Mouse (Mus musculus) monocyte, adult 2 months (primary cell): ENCODE measurements around the gene Cox6b2.
A peak's percentile ranks its signal among the peaks of the same experiment; 100 is the strongest.

Source experiments
- DNase-seq, 2 experiments: peaks; one replicate each; pipeline ENCODE4 v3.0.0; 2022; ENCODE audit warnings: low spot score in 2 of 2, low read depth in 1 of 2

Cox6b2 gene

GRCm38 (mm10) chr7:4723508-4723907, 29.4 kb downstream of the Cox6b2 start:
- peak in 1 of 2 experiments; percentile 27 for DNase-seq

DNA sequence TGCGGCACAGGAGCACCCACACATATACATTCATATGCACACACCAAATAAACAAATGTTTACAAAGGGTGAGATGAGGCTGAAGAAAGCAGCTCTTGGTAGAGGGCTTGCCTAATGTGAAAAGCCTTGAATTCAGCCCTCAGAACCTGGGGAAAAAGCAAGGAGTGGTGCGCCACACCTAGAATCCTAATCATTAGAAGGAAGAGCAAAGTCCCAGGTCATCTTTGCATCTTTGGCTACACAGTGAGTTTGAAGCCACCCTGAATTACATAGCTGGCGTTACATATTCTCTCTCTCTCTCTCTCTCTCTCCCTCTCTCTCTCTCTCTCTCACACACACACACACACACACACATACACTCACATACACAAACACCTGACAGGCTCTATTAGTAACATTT, 33.6 kb downstream of the Cox6b2 start:
- DNase-seq: no peak

DNA sequence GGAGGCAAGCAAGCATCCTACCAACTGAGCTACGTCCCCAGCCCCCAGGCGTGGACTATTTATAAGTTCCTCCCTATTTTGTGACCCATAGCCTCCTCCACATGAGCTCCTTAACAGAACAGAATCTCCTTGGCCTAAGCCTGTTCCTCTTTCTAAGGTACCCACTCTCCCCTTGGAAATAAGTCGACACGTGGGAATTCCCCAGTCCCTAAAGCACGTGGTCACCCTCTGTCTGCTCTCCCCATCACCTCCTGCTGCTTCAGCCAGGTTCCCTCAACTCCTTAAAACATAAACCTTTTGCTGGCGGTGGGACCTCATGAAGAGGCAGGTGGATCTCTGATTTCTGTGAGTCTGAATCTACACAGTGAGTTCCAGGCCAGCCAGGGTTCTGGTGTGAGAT, 35.9 kb downstream of the Cox6b2 start:
- no peak for DNase-seq

GRCm38 (mm10) chr7:4712594-4712993, 40.3 kb downstream of the Cox6b2 start:
- DNase-seq: no peak

DNA sequence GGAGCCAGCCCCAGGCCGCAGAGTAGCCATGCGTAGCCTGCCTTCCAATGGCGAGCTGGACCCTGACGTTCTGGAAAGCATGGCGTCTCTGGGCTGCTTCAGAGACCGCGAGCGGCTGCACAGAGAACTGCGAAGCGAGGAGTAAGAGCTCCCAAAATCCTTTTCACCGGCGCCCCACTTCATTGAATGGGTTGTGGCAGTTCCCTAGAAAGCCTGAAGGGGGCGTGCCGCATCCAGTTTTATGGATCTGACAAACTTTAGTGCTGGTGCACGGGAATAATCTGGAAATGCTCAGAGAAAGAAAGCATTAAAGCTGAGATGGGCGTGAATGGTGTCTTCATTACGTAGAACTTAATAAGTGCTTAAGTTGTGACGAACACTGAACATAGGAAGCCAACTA, 47.8 kb downstream of the Cox6b2 start:
- DNase-seq: peak in 1 of 2 experiments; percentile 29

DNA sequence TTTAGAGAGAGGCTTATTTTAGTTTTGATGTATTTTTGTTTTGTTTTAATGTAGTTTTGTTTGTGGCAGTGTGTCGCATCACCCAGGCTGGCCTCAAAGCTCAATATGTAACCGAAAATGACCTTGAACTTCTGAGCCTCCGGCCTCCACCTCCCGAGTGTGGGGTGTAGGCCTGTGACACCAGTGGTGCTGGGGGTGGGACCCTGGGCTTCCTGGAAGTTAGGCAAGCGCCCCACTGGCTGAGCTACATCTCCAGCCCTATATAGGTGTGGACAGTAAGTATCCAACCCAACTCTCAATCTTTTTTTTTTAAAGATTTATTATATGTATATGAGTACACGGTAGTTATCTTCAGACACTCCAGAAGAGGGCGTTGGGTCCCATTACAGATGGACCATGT, 49.7 kb downstream of the Cox6b2 start:
- no peak for DNase-seq

- no peak for DNase-seq
These were observed 50.6 kb downstream of the Cox6b2 start for GRCm38 (mm10) chr7:4702334-4702733.
